Mouse (Mus musculus) lung, postnatal 0 days (tissue): ENCODE measurements around the gene Bmp6. TPM values are rescaled to one million over a fixed set of nuclear protein-coding genes. Genes with fewer than 3 reads are reported as not detected.
A peak's percentile ranks its signal among the peaks of the same experiment; 100 is the strongest.

Experiments used
- ATAC-seq: fragments of 200-750 bp; cut with Nextera tagmentation; 2 replicates; pipeline ENCODE4 v1.8.0; 2017; ENCODE audit warnings: moderate library complexity
- DNase-seq: peaks from one replicate; pipeline ENCODE4 v3.0.0-alpha.2; 2016; ENCODE audit warnings: low spot score
- H3K27ac ChIP-seq: fragments of 300-500 bp; sonication (generic); 2 replicates; pipeline ENCODE4 v1.5.1; 2014; ENCODE audit warnings: antibody characterized with exemption, mild to moderate bottlenecking, low read length, mixed read lengths
- H3K27me3 ChIP-seq: fragments of 300-500 bp; sonication (generic); replicated peaks from 2 replicates; pipeline ENCODE4 v1.6.1; 2014; ENCODE audit warnings: low read length, mixed read lengths; ENCODE audit not compliant: insufficient read depth
- H3K36me3 ChIP-seq: fragments of 300-500 bp; sonication (generic); 2 replicates; pipeline ENCODE4 v1.6.1; 2014; ENCODE audit warnings: low read length, mixed read lengths; ENCODE audit not compliant: insufficient read depth
- H3K4me1 ChIP-seq: fragments of 300-500 bp; sonication (generic); 2 replicates; pipeline ENCODE4 v1.6.1; 2014; ENCODE audit warnings: antibody characterized with exemption, low read depth, low read length, mixed read lengths; ENCODE audit not compliant: insufficient read depth
- H3K4me2 ChIP-seq: fragments of 300-500 bp; sonication (generic); replicated peaks from 2 replicates; pipeline ENCODE4 v1.6.1; 2014; ENCODE audit warnings: low read depth, mild to moderate bottlenecking, low read length, moderate library complexity, mixed read lengths
- H3K4me3 ChIP-seq: fragments of 300-500 bp; sonication (generic); 2 replicates; pipeline ENCODE4 v1.5.1; 2014; ENCODE audit warnings: low read depth, low read length
- H3K9ac ChIP-seq: fragments of 300-500 bp; sonication (generic); replicated peaks from 2 replicates; pipeline ENCODE4 v1.6.1; 2014; ENCODE audit warnings: low read depth, mild to moderate bottlenecking
- H3K9me3 ChIP-seq: fragments of 300-500 bp; sonication (generic); 2 replicates; pipeline ENCODE4 v1.6.1; 2016; ENCODE audit warnings: low read length, mixed read lengths
- CTCF ChIP-seq: IDR thresholded peaks from 2 replicates; pipeline ENCODE4 v1.5.1; 2016; ENCODE audit warnings: antibody characterized with exemption, mild to moderate bottlenecking
- EP300 ChIP-seq: IDR thresholded peaks from 2 replicates; pipeline ENCODE4 v1.6.1; 2016; ENCODE audit warnings: antibody characterized with exemption, mild to moderate bottlenecking, control low read depth
- WGBS: fragments of 180-500 bp; shearing (Covaris S2); extraction: QIAGEN DNeasy Blood & Tissue Kit; methylation state at CpG from one replicate; pipeline ENCODE4 v1.1.7; 2014; 5-methylcytosine and 5-hydroxymethylcytosine counted together
- polyA plus RNA-seq: library from polyadenylated mRNA; unstranded; fragments of >200 nt; fragmentation: Nextera tagmentation; extraction: Ambion mirVana; gene quantifications from 2 replicates; pipeline ENCODE4 v1.2.1, GENCODE M21; 2015

The Bmp6 gene
- polyA plus RNA-seq, 1 experiment from 2014 or later = 3.0 TPM

DNA sequence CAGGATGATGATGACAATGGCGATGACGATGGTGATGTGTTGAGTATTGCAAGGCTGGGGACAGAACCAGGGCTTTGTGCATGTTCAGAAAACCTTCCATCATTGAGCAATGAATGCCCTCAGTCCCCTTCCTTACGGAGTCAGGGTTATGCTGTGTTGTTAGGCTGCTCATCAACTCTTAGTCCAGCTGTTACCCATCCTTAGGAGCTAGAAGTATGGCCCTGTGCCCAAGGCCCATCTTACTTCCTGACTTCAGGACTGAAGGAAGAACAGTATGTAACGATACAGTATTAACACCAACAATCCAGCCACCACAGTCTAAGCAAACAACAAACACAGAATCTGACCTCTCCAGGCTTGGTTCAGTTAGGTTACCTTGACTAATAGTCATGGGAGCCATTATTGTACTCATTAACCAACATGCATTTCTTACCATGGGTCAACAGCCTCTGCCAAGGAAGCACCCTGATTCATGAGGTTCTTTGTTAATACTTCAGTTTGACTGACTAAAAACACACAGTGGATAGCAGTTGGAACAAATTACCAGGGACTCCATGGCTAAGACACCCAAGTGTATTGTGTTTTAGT, 42.6 kb downstream of the Bmp6 start:
- H3K4me1 ChIP-seq = 0 out of 2 replicates have a peak, but pooled peaks cover 2% of the 10 kb centered on the region
- no peak overlapping the region for H3K4me2 ChIP-seq
- H3K4me3 ChIP-seq = no peak overlapping the region
- H3K27ac ChIP-seq = peak overlapping the region; percentile 7
- no peaks in the 10 kb centered on the region for H3K9me3 ChIP-seq
- DNase-seq = peak; percentile 75
- H3K9ac ChIP-seq = no peak overlapping the region
- peak; percentile 84 for ATAC-seq
- no peaks in the 10 kb centered on the region for H3K36me3 ChIP-seq
- peak; percentile 48 for TF ChIP-seq EP300
- TF ChIP-seq CTCF = no peak
- 72% methylated on average over 4 of the region's 4 CpGs for WGBS
- no peaks in the 10 kb centered on the region for H3K27me3 ChIP-seq

DNA sequence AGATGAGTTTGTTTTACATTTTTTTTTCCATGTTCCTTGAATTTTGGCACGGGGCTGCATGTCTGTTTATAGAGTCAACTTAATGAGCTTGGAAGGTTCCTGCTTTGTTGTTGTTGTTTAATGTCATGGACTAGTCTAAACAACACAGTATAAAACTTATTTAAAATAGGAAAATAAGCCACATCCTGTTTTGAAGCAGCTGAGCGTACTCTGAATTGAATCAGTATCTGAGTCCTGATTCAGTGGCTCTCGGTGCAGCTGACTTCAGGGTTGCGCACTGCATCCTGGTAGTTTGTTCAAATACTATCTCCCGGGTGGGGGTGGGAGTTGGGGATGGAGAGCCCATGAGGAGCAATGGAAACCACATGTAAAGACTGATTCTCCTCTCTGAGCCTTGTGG, 48.5 kb downstream of the Bmp6 start:
- H3K36me3 ChIP-seq = no peaks in the 10 kb centered on the region
- no peak overlapping the region for H3K4me2 ChIP-seq
- no peaks in the 10 kb centered on the region for H3K9me3 ChIP-seq
- ATAC-seq (peak; percentile 33), DNase-seq (peak; percentile 25)
- no peaks in the 10 kb centered on the region for H3K4me1 ChIP-seq
- H3K27ac ChIP-seq = no peak overlapping the region
- WGBS = 46% methylated on average over 5 of the region's 5 CpGs
- no peaks in the 10 kb centered on the region for H3K27me3 ChIP-seq
- H3K9ac ChIP-seq = no peak overlapping the region
- no peak for TF ChIP-seq EP300
- no peak for TF ChIP-seq CTCF
- H3K4me3 ChIP-seq = no peak overlapping the region

DNA sequence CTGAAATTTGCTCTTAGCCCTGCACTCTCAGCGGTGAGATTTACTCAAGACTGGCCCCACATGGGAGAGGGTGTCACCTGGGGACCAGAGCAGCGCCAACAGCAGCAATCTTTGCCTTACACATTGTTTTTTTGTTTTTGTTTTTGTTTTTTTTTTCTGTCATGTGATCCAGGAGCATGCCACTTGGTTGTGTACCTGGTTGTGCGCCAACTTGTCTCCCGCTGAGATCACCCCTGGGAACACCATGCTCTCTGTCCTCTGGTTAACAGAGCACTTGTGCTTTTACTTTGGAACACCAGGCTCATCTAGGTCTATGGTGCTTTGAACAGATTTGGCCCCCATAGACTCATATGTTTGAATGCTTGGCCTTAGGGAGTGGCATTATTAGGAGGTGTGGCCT, 50.1 kb downstream of the Bmp6 start:
- Histone ChIP-seq H3K4me2 (no peak overlapping the region), H3K27me3 (no peaks in the 10 kb centered on the region), H3K4me3 (no peak overlapping the region), H3K27ac (no peak overlapping the region), H3K9ac (no peak overlapping the region), H3K36me3 (no peaks in the 10 kb centered on the region), H3K9me3 (no peaks in the 10 kb centered on the region), H3K4me1 (no peaks in the 10 kb centered on the region)
- no peak for ATAC-seq
- 90% methylated on average over 4 of the region's 4 CpGs for WGBS
- no peak for TF ChIP-seq EP300
- TF ChIP-seq CTCF = no peak
- no peak for DNase-seq

DNA sequence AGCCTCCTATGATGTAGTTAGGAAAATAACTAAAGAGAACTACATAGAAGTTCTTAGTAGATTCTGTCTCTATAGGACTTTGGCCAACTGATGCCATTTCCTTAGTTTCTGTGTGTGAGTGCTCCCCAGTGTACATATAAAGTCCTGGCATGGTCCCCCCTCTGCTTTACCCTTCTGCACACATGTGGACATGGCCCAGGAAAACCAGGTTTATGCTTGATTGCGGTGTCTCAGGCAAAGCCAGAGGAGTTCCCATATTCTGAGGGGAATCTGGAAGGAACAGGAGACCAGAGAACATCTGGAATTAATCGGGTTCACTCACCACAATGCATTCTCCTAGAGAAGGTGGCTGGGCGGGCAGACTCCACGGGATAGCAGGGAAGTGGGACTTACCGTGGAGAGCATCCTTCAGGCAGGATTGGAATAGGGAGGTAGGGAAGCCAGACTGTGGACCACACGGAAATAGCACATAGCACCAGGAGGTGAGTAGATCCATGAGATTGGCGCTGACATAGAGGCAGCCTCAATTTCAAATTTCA, 52.2 kb downstream of the Bmp6 start:
- Histone ChIP-seq H3K4me1 (no peaks in the 10 kb centered on the region), H3K27ac (no peak overlapping the region), H3K4me3 (no peak overlapping the region), H3K27me3 (no peaks in the 10 kb centered on the region), H3K9me3 (no peaks in the 10 kb centered on the region), H3K4me2 (no peak overlapping the region), H3K36me3 (no peaks in the 10 kb centered on the region), H3K9ac (no peak overlapping the region)
- TF ChIP-seq CTCF = no peak
- no peak for TF ChIP-seq EP300
- DNase-seq = no peak
- no peak for ATAC-seq
- WGBS = 81% methylated on average over 7 of the region's 7 CpGs

DNA sequence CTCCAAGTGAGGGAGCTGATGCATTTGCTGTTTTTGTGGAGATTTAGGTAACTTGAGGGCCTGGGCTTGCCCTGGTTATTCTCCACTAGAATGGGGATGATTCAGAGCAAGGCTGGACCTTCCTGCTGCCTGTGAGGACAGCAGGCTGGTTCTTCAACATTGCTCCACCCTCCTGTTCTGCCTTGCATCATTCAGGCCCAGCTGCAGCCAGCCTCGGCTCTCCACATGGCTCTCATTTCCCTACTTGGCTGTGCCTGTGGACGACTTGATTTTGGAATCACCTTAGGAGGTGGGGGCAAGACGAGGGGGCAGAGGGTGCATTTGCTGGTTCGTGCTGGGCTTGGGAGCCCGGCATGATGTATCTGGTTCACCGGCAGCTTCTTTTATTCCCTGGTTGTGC, 53.8 kb downstream of the Bmp6 start:
- Histone ChIP-seq H3K4me2 (no peak overlapping the region), H3K27ac (no peak overlapping the region), H3K9ac (no peak overlapping the region), H3K4me3 (no peak overlapping the region), H3K9me3 (no peaks in the 10 kb centered on the region), H3K27me3 (no peaks in the 10 kb centered on the region), H3K36me3 (no peaks in the 10 kb centered on the region), H3K4me1 (no peaks in the 10 kb centered on the region)
- ATAC-seq (peak; percentile 70), DNase-seq (peak; percentile 67)
- TF ChIP-seq EP300 = no peak
- no peak for TF ChIP-seq CTCF
- 69% methylated on average over 6 of the region's 6 CpGs for WGBS

DNA sequence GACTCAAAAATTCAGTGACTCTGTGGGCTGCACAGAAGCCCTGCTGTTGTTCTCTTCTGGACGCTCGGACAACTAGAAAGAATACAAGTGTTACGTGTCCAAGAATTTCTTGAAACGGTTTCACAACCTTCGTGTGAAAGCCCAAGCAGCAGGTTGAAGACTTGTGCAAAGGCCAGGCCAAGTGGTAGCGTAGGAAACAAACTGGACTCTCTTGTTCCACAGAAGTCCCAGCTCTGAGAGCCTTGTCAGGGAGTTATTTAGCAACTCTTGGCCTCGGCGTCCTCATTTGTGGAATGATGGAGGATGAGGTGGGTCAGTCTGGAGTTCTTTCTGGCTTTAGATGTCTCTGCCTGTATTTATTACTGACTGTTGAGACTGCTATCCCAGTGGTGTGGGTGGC, 55.8 kb downstream of the Bmp6 start:
- Histone ChIP-seq H3K27ac (no peak overlapping the region), H3K4me2 (no peak overlapping the region), H3K9ac (no peak overlapping the region), H3K4me1 (no peaks in the 10 kb centered on the region), H3K4me3 (no peak overlapping the region), H3K36me3 (no peaks in the 10 kb centered on the region), H3K9me3 (no peaks in the 10 kb centered on the region), H3K27me3 (no peaks in the 10 kb centered on the region)
- 74% methylated on average over 8 of the region's 8 CpGs for WGBS
- TF ChIP-seq CTCF = no peak
- no peak for TF ChIP-seq EP300
- peak; percentile 23 for DNase-seq
- no peak for ATAC-seq
